Mouse (Mus musculus) gonadal fat pad, adult 2 months (tissue): ENCODE measurements around the gene Strip2. TPM values are rescaled to one million over a fixed set of nuclear protein-coding genes. Genes with fewer than 3 reads are reported as not detected.

Experiments used
- DNase-seq: peaks from one replicate; pipeline ENCODE4 v3.0.0-alpha.2; 2012; ENCODE audit warnings: low read depth
- polyA plus RNA-seq: library from polyadenylated mRNA; depleted of rRNA; stranded (reverse); fragments of >200 nt; gene quantifications from 2 replicates; pipeline ENCODE4 v1.2.3, GENCODE M21; 2012; rRNA removed

Strip2 gene
- polyA plus RNA-seq, 1 experiment: 1.9 TPM

- no peak for DNase-seq
Measured at GRCm38 (mm10) chr6:30009204-30009603, 92.4 kb downstream of the Strip2 start.

Other genes starting within 250 kb of the Strip2 start
- 3.5 and 4.9 TPM in 2 replicates for gene Tspan33, start 222.8 kb upstream of the Strip2 start, polyA plus RNA-seq
- 38.8 and 50.0 TPM in 2 replicates for gene Smo, start 181.5 kb upstream of the Strip2 start, polyA plus RNA-seq
- 38.1 and 40.6 TPM in 2 replicates for gene Ahcyl2, start 149.0 kb upstream of the Strip2 start, polyA plus RNA-seq
- 22.0 and 26.6 TPM in 2 replicates for gene Nrf1, start 131.0 kb downstream of the Strip2 start, polyA plus RNA-seq